Mouse (Mus musculus): ENCODE measurements around the gene Rdh8.

- TF ChIP-seq POLR2A (IDR thresholded peaks at IDR 0.05; ENCODE audit: borderline replicate concordance, insufficient read depth, low read length) = no peak
- no peak for TF ChIP-seq CTCF (IDR thresholded peaks at IDR 0.05; ENCODE audit: borderline replicate concordance, insufficient read depth, low read depth, low read length)
Measured at GRCm38 (mm10) chr9:20785055-20785454, 33.2 kb upstream of the Rdh8 start.
